Mouse (Mus musculus) embryonic fibroblast, embryonic 13.5 days (primary cell): ENCODE results near the gene Cbx3.

ENCODE experiments used
- CTCF ChIP-seq: IDR thresholded peaks from 2 replicates; pipeline ENCODE4 v1.5.1; 2011; ENCODE audit warnings: mild to moderate bottlenecking, control low read depth, low read length, moderate library complexity, borderline replicate concordance; ENCODE audit not compliant: insufficient read depth
- POLR2A ChIP-seq: IDR thresholded peaks from 2 replicates; pipeline ENCODE4 v1.6.1; 2011; ENCODE audit warnings: low read depth, mild to moderate bottlenecking, control low read depth, low read length, moderate library complexity

DNA sequence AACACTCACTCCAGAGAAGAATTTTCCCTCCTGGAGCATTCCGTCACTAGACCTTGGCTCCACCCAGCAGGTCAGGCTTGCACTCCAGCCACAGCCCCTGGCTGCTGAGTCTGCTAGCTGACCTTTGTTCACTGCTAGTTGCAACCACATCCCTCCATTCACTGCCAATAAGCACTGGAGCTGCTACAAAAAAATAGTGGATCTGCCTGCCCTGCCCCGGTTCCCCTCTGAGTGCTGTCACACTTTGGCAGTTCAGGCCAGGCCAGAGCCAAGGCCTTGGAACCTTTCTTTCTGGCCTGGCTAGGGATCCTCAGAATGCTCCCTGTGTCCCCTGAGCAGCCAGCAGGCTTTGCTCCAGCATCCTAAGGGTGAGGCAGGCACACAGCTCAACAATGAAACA lies 19.6 kb downstream of the Cbx3 start:
- no peak for TF ChIP-seq CTCF
- TF ChIP-seq POLR2A: no peak
